Mouse (Mus musculus) cerebellum, postnatal 14 days (tissue): ENCODE results near the gene Ahdc1.
"Not testable (repeated sequence)": the region's sequence is repeated elsewhere in the genome, so short reads cannot be mapped to it uniquely, and the experiment has no call there.

ENCODE experiments used
- DNase-seq, 2 experiments: peaks; one replicate each; pipeline ENCODE4 v3.0.0; 2021; ENCODE audit warnings: mixed read lengths in 2 of 2

The Ahdc1 gene

GRCm38 (mm10) chr4:133082216-133082773 is 71.2 kb downstream of the Ahdc1 start:
- DNase-seq = no peak

- peak; percentile 84 to 88 for DNase-seq
These were observed 73.2 kb downstream of the Ahdc1 start for GRCm38 (mm10) chr4:133083991-133084861.

GRCm38 (mm10) chr4:133085011-133085782 is 74.1 kb downstream of the Ahdc1 start:
- DNase-seq = peak; percentile 77 to 80

GRCm38 (mm10) chr4:133085783-133086342 is 74.8 kb downstream of the Ahdc1 start:
- no peak for DNase-seq

- DNase-seq = no peak
These were observed 76.2 kb downstream of the Ahdc1 start for GRCm38 (mm10) chr4:133087177-133087714.

GRCm38 (mm10) chr4:133087835-133088234 is 76.8 kb downstream of the Ahdc1 start:
- DNase-seq = no peak

GRCm38 (mm10) chr4:133089319-133089718 is 78.3 kb downstream of the Ahdc1 start:
- DNase-seq = no peak

GRCm38 (mm10) chr4:133089802-133090201 is 78.7 kb downstream of the Ahdc1 start:
- DNase-seq = no peak

- DNase-seq = no peak
These were observed 79.2 kb downstream of the Ahdc1 start for GRCm38 (mm10) chr4:133090276-133090719.

- peak; percentile 59 to 78 for DNase-seq
These were observed 79.8 kb downstream of the Ahdc1 start for GRCm38 (mm10) chr4:133090720-133091458.

GRCm38 (mm10) chr4:133091459-133091785 is 80.4 kb downstream of the Ahdc1 start:
- DNase-seq = no peak

- DNase-seq = peak; percentile 65 to 68
These were observed 81.4 kb downstream of the Ahdc1 start for GRCm38 (mm10) chr4:133092453-133092901.

GRCm38 (mm10) chr4:133093056-133093455 is 82.0 kb downstream of the Ahdc1 start:
- no peak for DNase-seq

GRCm38 (mm10) chr4:133093481-133094033 is 82.5 kb downstream of the Ahdc1 start:
- no peak for DNase-seq

GRCm38 (mm10) chr4:133094255-133094654 is 83.2 kb downstream of the Ahdc1 start:
- DNase-seq = no peak

GRCm38 (mm10) chr4:133094936-133095733 is 84.1 kb downstream of the Ahdc1 start:
- peak; percentile 84 to 85 for DNase-seq

- peak in 1 of 2 experiments; percentile 56 for DNase-seq
These were observed 84.6 kb downstream of the Ahdc1 start for GRCm38 (mm10) chr4:133095734-133096065.

GRCm38 (mm10) chr4:133096671-133097070 is 85.6 kb downstream of the Ahdc1 start:
- not testable (repeated sequence) for DNase-seq

- peak in 1 of 2 experiments; percentile 48 for DNase-seq
These were observed 90.7 kb downstream of the Ahdc1 start for GRCm38 (mm10) chr4:133101751-133102150.

- peak; percentile 70 to 72 for DNase-seq
These were observed 92.6 kb downstream of the Ahdc1 start for GRCm38 (mm10) chr4:133103525-133104193.
